Mouse (Mus musculus): ENCODE measurements at regions not wholly inside any gene's neighbourhood (a gene's known extent, or its start where the extent isn't known, plus 50 kb on each side); places are given as distances from the start of the nearest gene placed in this dataset.

GRCm38 (mm10) chr4:62889708-62890107 is 75.7 kb upstream of the Zfp618 start:
- peak; percentile 85 for TF ChIP-seq CTCF (IDR thresholded peaks at IDR 0.05)
- TF ChIP-seq EP300 (IDR thresholded peaks at IDR 0.05): no peak

All from lung, postnatal 0 days (tissue).